Mouse (Mus musculus) liver, embryonic 14.5 days (tissue): ENCODE measurements around the gene Papln.

Experiments
- CTCF ChIP-seq: IDR thresholded peaks from 2 replicates; pipeline ENCODE4 v1.5.1; 2016; ENCODE audit warnings: antibody characterized with exemption, low read depth, control low read depth
- EP300 ChIP-seq: IDR thresholded peaks from 2 replicates; pipeline ENCODE4 v1.6.1; 2016; ENCODE audit warnings: antibody characterized with exemption, low read depth

GRCm38 (mm10) chr12:83782669-83783068 lies 19.2 kb downstream of the Papln start:
- TF ChIP-seq CTCF (no peak), EP300 (no peak)
